Mouse (Mus musculus): ENCODE results near the gene Ssbp4. TPM values are rescaled to one million over a fixed set of nuclear protein-coding genes. Genes with fewer than 3 reads are reported as not detected.
"Not testable (repeated sequence)": the region's sequence is repeated elsewhere in the genome, so short reads cannot be mapped to it uniquely, and the experiment has no call there.

Ssbp4 gene
- polyA plus RNA-seq, 1 experiment from 2014 or later = 173 TPM

- not testable (repeated sequence) for H3K9ac ChIP-seq; H3K27me3 ChIP-seq (ENCODE audit: control insufficient read depth, insufficient read depth, low read length); DNase-seq (ENCODE audit: low spot score); ATAC-seq (ENCODE audit: low FRiP score); H3K4me2 ChIP-seq (replicated peaks); H3K4me3 ChIP-seq (replicated peaks; ENCODE audit: low read length); H3K9me3 ChIP-seq (ENCODE audit: control insufficient read depth, low read length); H3K4me1 ChIP-seq (replicated peaks; ENCODE audit: control insufficient read depth, insufficient read depth, low read length); H3K27ac ChIP-seq
- peaks cover 92% of the 10 kb centered on the region for H3K36me3 ChIP-seq (replicated peaks; ENCODE audit: control insufficient read depth, insufficient read depth)
- 94% methylated on average over 4 of the region's 4 CpGs for WGBS
Measured at GRCm38 (mm10) chr8:70587955-70588354, 20.7 kb downstream of the Ssbp4 start.

- no peak overlapping the region for H3K4me3 ChIP-seq (replicated peaks; ENCODE audit: low read length)
- no peak overlapping the region for H3K27ac ChIP-seq
- no peaks in the 10 kb centered on the region for H3K9me3 ChIP-seq (ENCODE audit: control insufficient read depth, low read length)
- 39% methylated on average over 7 of the region's 7 CpGs for WGBS
- H3K4me1 ChIP-seq (replicated peaks; ENCODE audit: control insufficient read depth, insufficient read depth, low read length) = no peaks in the 10 kb centered on the region
- H3K9ac ChIP-seq = no peak overlapping the region
- DNase-seq (ENCODE audit: low spot score) (peak; percentile 61), ATAC-seq (ENCODE audit: low FRiP score) (peak; percentile 46)
- no peak overlapping the region for H3K4me2 ChIP-seq (replicated peaks)
- peaks cover 99% of the 10 kb centered on the region for H3K36me3 ChIP-seq (replicated peaks; ENCODE audit: control insufficient read depth, insufficient read depth)
- no peaks in the 10 kb centered on the region for H3K27me3 ChIP-seq (ENCODE audit: control insufficient read depth, insufficient read depth, low read length)
Measured at GRCm38 (mm10) chr8:70585258-70585652, 23.4 kb downstream of the Ssbp4 start.

GRCm38 (mm10) chr8:70584606-70585257 is 23.9 kb downstream of the Ssbp4 start:
- H3K4me3 ChIP-seq (replicated peaks; ENCODE audit: low read length) = no peak overlapping the region
- H3K9me3 ChIP-seq (ENCODE audit: control insufficient read depth, low read length) = no peaks in the 10 kb centered on the region
- no peaks in the 10 kb centered on the region for H3K4me1 ChIP-seq (replicated peaks; ENCODE audit: control insufficient read depth, insufficient read depth, low read length)
- H3K4me2 ChIP-seq (replicated peaks) = no peak overlapping the region
- ATAC-seq (ENCODE audit: low FRiP score) (peak; percentile 44), DNase-seq (ENCODE audit: low spot score) (no peak)
- no peaks in the 10 kb centered on the region for H3K27me3 ChIP-seq (ENCODE audit: control insufficient read depth, insufficient read depth, low read length)
- H3K36me3 ChIP-seq (replicated peaks; ENCODE audit: control insufficient read depth, insufficient read depth) = peaks cover 99% of the 10 kb centered on the region
- no peak overlapping the region for H3K9ac ChIP-seq
- WGBS = 94% methylated on average over 9 of the region's 9 CpGs
- no peak overlapping the region for H3K27ac ChIP-seq

GRCm38 (mm10) chr8:70583476-70584387 is 24.9 kb downstream of the Ssbp4 start:
- Histone ChIP-seq H3K4me2 (replicated peaks) (no peak overlapping the region), H3K9me3 (ENCODE audit: control insufficient read depth, low read length) (no peaks in the 10 kb centered on the region), H3K9ac (no peak overlapping the region), H3K27ac (no peak overlapping the region), H3K36me3 (replicated peaks; ENCODE audit: control insufficient read depth, insufficient read depth) (peaks cover 95% of the 10 kb centered on the region), H3K4me1 (replicated peaks; ENCODE audit: control insufficient read depth, insufficient read depth, low read length) (no peaks in the 10 kb centered on the region), H3K4me3 (replicated peaks; ENCODE audit: low read length) (no peak overlapping the region), H3K27me3 (ENCODE audit: control insufficient read depth, insufficient read depth, low read length) (no peaks in the 10 kb centered on the region)
- ATAC-seq (ENCODE audit: low FRiP score) = no peak
- 90% methylated on average over 18 of the region's 18 CpGs for WGBS
- no peak for DNase-seq (ENCODE audit: low spot score)

- Histone ChIP-seq H3K4me3 (replicated peaks; ENCODE audit: low read length) (no peak overlapping the region), H3K36me3 (replicated peaks; ENCODE audit: control insufficient read depth, insufficient read depth) (peaks cover 38% of the 10 kb centered on the region), H3K4me1 (replicated peaks; ENCODE audit: control insufficient read depth, insufficient read depth, low read length) (no peaks in the 10 kb centered on the region), H3K9me3 (ENCODE audit: control insufficient read depth, low read length) (no peaks in the 10 kb centered on the region), H3K4me2 (replicated peaks) (no peak overlapping the region), H3K27ac (no peak overlapping the region), H3K27me3 (ENCODE audit: control insufficient read depth, insufficient read depth, low read length) (no peaks in the 10 kb centered on the region), H3K9ac (no peak overlapping the region)
- DNase-seq (ENCODE audit: low spot score) = no peak
- WGBS = 97% methylated on average over 3 of the region's 3 CpGs
- no peak for ATAC-seq (ENCODE audit: low FRiP score)
Measured at GRCm38 (mm10) chr8:70577207-70577606, 31.5 kb downstream of the Ssbp4 start.

- Histone ChIP-seq H3K36me3 (replicated peaks; ENCODE audit: control insufficient read depth, insufficient read depth) (peaks cover 16% of the 10 kb centered on the region), H3K4me3 (replicated peaks; ENCODE audit: low read length) (no peak overlapping the region), H3K27ac (no peak overlapping the region), H3K9ac (no peak overlapping the region), H3K9me3 (ENCODE audit: control insufficient read depth, low read length) (no peaks in the 10 kb centered on the region), H3K4me2 (replicated peaks) (no peak overlapping the region), H3K27me3 (ENCODE audit: control insufficient read depth, insufficient read depth, low read length) (no peaks in the 10 kb centered on the region), H3K4me1 (replicated peaks; ENCODE audit: control insufficient read depth, insufficient read depth, low read length) (peaks cover 5% of the 10 kb centered on the region; the same call in 1 of the 2 replicates)
- ATAC-seq (ENCODE audit: low FRiP score) (no peak), DNase-seq (ENCODE audit: low spot score) (no peak)
- 93% methylated on average over 4 of the region's 4 CpGs for WGBS
Measured at GRCm38 (mm10) chr8:70574915-70575314, 33.8 kb downstream of the Ssbp4 start.

GRCm38 (mm10) chr8:70574302-70574701 is 34.4 kb downstream of the Ssbp4 start:
- Histone ChIP-seq H3K4me2 (replicated peaks) (no peak overlapping the region), H3K4me3 (replicated peaks; ENCODE audit: low read length) (no peak overlapping the region), H3K36me3 (replicated peaks; ENCODE audit: control insufficient read depth, insufficient read depth) (peaks cover 14% of the 10 kb centered on the region), H3K27ac (no peak overlapping the region), H3K9ac (no peak overlapping the region), H3K9me3 (ENCODE audit: control insufficient read depth, low read length) (no peaks in the 10 kb centered on the region), H3K27me3 (ENCODE audit: control insufficient read depth, insufficient read depth, low read length) (no peaks in the 10 kb centered on the region), H3K4me1 (replicated peaks; ENCODE audit: control insufficient read depth, insufficient read depth, low read length) (peaks cover 5% of the 10 kb centered on the region; the same call in 1 of the 2 replicates)
- ATAC-seq (ENCODE audit: low FRiP score) (no peak), DNase-seq (ENCODE audit: low spot score) (no peak)

GRCm38 (mm10) chr8:70570990-70571389 is 37.7 kb downstream of the Ssbp4 start:
- no peak for ATAC-seq (ENCODE audit: low FRiP score)
- no peak for DNase-seq (ENCODE audit: low spot score)

GRCm38 (mm10) chr8:70570360-70570759 is 38.3 kb downstream of the Ssbp4 start:
- Histone ChIP-seq H3K9me3 (ENCODE audit: control insufficient read depth, low read length) (no peaks in the 10 kb centered on the region), H3K4me3 (replicated peaks; ENCODE audit: low read length) (no peak overlapping the region), H3K27ac (no peak overlapping the region), H3K4me1 (replicated peaks; ENCODE audit: control insufficient read depth, insufficient read depth, low read length) (peaks cover 5% of the 10 kb centered on the region; the same call in 1 of the 2 replicates), H3K9ac (no peak overlapping the region), H3K4me2 (replicated peaks) (no peak overlapping the region), H3K36me3 (replicated peaks; ENCODE audit: control insufficient read depth, insufficient read depth) (no peaks in the 10 kb centered on the region; the same call in 1 of the 2 replicates), H3K27me3 (ENCODE audit: control insufficient read depth, insufficient read depth, low read length) (no peaks in the 10 kb centered on the region)
- DNase-seq (ENCODE audit: low spot score) = no peak
- no peak for ATAC-seq (ENCODE audit: low FRiP score)

More at GRCm38 (mm10) chr8:70570990-70571389, 37.7 kb downstream of the Ssbp4 start:
- no peak overlapping the region for H3K4me3 ChIP-seq (replicated peaks; ENCODE audit: low read length)
- H3K36me3 ChIP-seq (replicated peaks; ENCODE audit: control insufficient read depth, insufficient read depth) = no peaks in the 10 kb centered on the region; the same call in 1 of the 2 replicates
- H3K27ac ChIP-seq = no peak overlapping the region
- peaks cover 5% of the 10 kb centered on the region; the same call in 1 of the 2 replicates for H3K4me1 ChIP-seq (replicated peaks; ENCODE audit: control insufficient read depth, insufficient read depth, low read length)
- no peaks in the 10 kb centered on the region for H3K27me3 ChIP-seq (ENCODE audit: control insufficient read depth, insufficient read depth, low read length)
- no peak overlapping the region for H3K9ac ChIP-seq
- H3K9me3 ChIP-seq (ENCODE audit: control insufficient read depth, low read length) = no peaks in the 10 kb centered on the region
- no peak overlapping the region for H3K4me2 ChIP-seq (replicated peaks)
- WGBS = 74% methylated on average over 6 of the region's 6 CpGs

Measured in hindbrain, embryonic 14.5 days (tissue).